Mouse (Mus musculus) midbrain, embryonic 16.5 days (tissue): ENCODE measurements around the gene B3galt4. TPM values are rescaled to one million over a fixed set of nuclear protein-coding genes. Genes with fewer than 3 reads are reported as not detected.
"Not testable (repeated sequence)": the region's sequence is repeated elsewhere in the genome, so short reads cannot be mapped to it uniquely, and the experiment has no call there.

Experiments
- ATAC-seq: fragments of 200-750 bp; cut with Nextera tagmentation; 2 replicates; pipeline ENCODE4 v1.8.0; 2017; ENCODE audit warnings: moderate TSS enrichment
- H3K27ac ChIP-seq: fragments of 300-500 bp; sonication (generic); 2 replicates; pipeline ENCODE4 v1.5.1; 2014; ENCODE audit warnings: mild to moderate bottlenecking, low read length, mixed read lengths
- H3K27me3 ChIP-seq: fragments of 300-500 bp; sonication (generic); 2 replicates; pipeline ENCODE4 v1.6.1; 2014; ENCODE audit warnings: low read depth, low read length, mixed read lengths; ENCODE audit not compliant: control insufficient read depth, insufficient read depth
- H3K36me3 ChIP-seq: fragments of 300-500 bp; sonication (generic); 2 replicates; pipeline ENCODE4 v1.6.1; 2014; ENCODE audit warnings: mild to moderate bottlenecking, low read length, moderate library complexity, mixed read lengths; ENCODE audit not compliant: control insufficient read depth, insufficient read depth
- H3K4me1 ChIP-seq: fragments of 300-500 bp; sonication (generic); 2 replicates; pipeline ENCODE4 v1.6.1; 2014; ENCODE audit warnings: mild to moderate bottlenecking, low read length, mixed read lengths; ENCODE audit not compliant: control insufficient read depth, insufficient read depth
- H3K4me2 ChIP-seq: fragments of 300-500 bp; sonication (generic); 2 replicates; pipeline ENCODE4 v1.6.1; 2014; ENCODE audit warnings: mild to moderate bottlenecking, low read length, mixed read lengths
- H3K4me3 ChIP-seq: fragments of 300-500 bp; sonication (generic); 2 replicates; pipeline ENCODE4 v1.5.1; 2014; ENCODE audit warnings: low read depth, mild to moderate bottlenecking, low read length, moderate library complexity, mixed read lengths
- H3K9ac ChIP-seq: fragments of 300-500 bp; sonication (generic); 2 replicates; pipeline ENCODE4 v1.6.1; 2014; ENCODE audit warnings: low read depth, low read length, mixed read lengths
- H3K9me3 ChIP-seq: fragments of 300-500 bp; sonication (generic); replicated peaks from 2 replicates; pipeline ENCODE4 v1.6.1; 2014; ENCODE audit warnings: mild to moderate bottlenecking, low read length, mixed read lengths; ENCODE audit not compliant: control insufficient read depth, poor library complexity, severe bottlenecking
- whole genome bisulfite sequencing: fragments of 180-500 bp; shearing (Covaris S2); extraction: QIAGEN DNeasy Blood & Tissue Kit; methylation state at CpG from one replicate; pipeline ENCODE4 v1.1.7; 2014; 5-methylcytosine and 5-hydroxymethylcytosine counted together
- polyA plus RNA-seq: library from polyadenylated mRNA; unstranded; fragments of >200 nt; fragmentation: Nextera tagmentation; extraction: Ambion mirVana; gene quantifications from 2 replicates; pipeline ENCODE4 v1.2.1, GENCODE M21; 2015

B3galt4 gene
- polyA plus RNA-seq, 1 experiment from 2014 or later, result 16.6 TPM

- peaks cover 15% of the 10 kb centered on the region for H3K36me3 ChIP-seq
- WGBS, result under 1% methylated on average over 44 of the region's 44 CpGs
- H3K9ac ChIP-seq, result peak overlapping the region; percentile 78
- H3K27ac ChIP-seq, result peak overlapping the region; percentile 83
- ATAC-seq, result peak; percentile 12
- H3K9me3 ChIP-seq, result no peaks in the 10 kb centered on the region
- H3K4me2 ChIP-seq, result peak overlapping the region; percentile 89
- H3K4me3 ChIP-seq, result peak overlapping the region; percentile 83
- no peaks in the 10 kb centered on the region for H3K27me3 ChIP-seq
- peaks cover 13% of the 10 kb centered on the region for H3K4me1 ChIP-seq
These were observed 42.8 kb downstream of the B3galt4 start for GRCm38 (mm10) chr17:33908331-33909076.

GRCm38 (mm10) chr17:33904835-33905234 is 46.5 kb downstream of the B3galt4 start, which contains the start of gene Platr17:
Platr17 (plus strand) TSS chr17:33905135.
- WGBS, result 30% methylated on average over 3 of the region's 4 CpGs

GRCm38 (mm10) chr17:33903911-33904651 is 47.2 kb downstream of the B3galt4 start:
- H3K36me3 ChIP-seq, H3K27me3 ChIP-seq, H3K9me3 ChIP-seq, H3K4me1 ChIP-seq, H3K4me3 ChIP-seq, H3K4me2 ChIP-seq, H3K27ac ChIP-seq, ATAC-seq, H3K9ac ChIP-seq: not testable (repeated sequence)
- WGBS, result 74% methylated on average over 6 of the region's 6 CpGs

More at GRCm38 (mm10) chr17:33904835-33905234, 46.5 kb downstream of the B3galt4 start, which contains the start of gene Platr17:
- not testable (repeated sequence) for H3K4me2 ChIP-seq, H3K27me3 ChIP-seq, H3K36me3 ChIP-seq, H3K9me3 ChIP-seq, ATAC-seq, H3K27ac ChIP-seq, H3K9ac ChIP-seq, H3K4me1 ChIP-seq, H3K4me3 ChIP-seq

GRCm38 (mm10) chr17:33902491-33902890 is 48.8 kb downstream of the B3galt4 start:
- ATAC-seq, result no peak
- WGBS, result 88% methylated on average over 7 of the region's 7 CpGs
- Histone ChIP-seq H3K4me3 (no peak overlapping the region), H3K9me3 (no peaks in the 10 kb centered on the region), H3K4me2 (no peak overlapping the region), H3K27ac (no peak overlapping the region), H3K36me3 (no peaks in the 10 kb centered on the region), H3K27me3 (no peaks in the 10 kb centered on the region), H3K9ac (no peak overlapping the region), H3K4me1 (no peaks in the 10 kb centered on the region)

GRCm38 (mm10) chr17:33902079-33902478 is 49.2 kb downstream of the B3galt4 start:
- Histone ChIP-seq H3K9ac (no peak overlapping the region), H3K4me2 (no peak overlapping the region), H3K4me3 (no peak overlapping the region), H3K4me1 (no peaks in the 10 kb centered on the region), H3K9me3 (no peaks in the 10 kb centered on the region), H3K27ac (no peak overlapping the region), H3K36me3 (no peaks in the 10 kb centered on the region), H3K27me3 (no peaks in the 10 kb centered on the region)
- 80% methylated on average over 4 of the region's 4 CpGs for WGBS
- no peak for ATAC-seq

- Histone ChIP-seq H3K9ac (no peak overlapping the region), H3K27me3 (no peaks in the 10 kb centered on the region), H3K4me1 (no peaks in the 10 kb centered on the region), H3K4me2 (no peak overlapping the region), H3K4me3 (no peak overlapping the region), H3K27ac (no peak overlapping the region), H3K36me3 (no peaks in the 10 kb centered on the region), H3K9me3 (no peaks in the 10 kb centered on the region)
- WGBS, result 82% methylated on average over 4 of the region's 4 CpGs
- ATAC-seq, result no peak
These were observed 49.6 kb downstream of the B3galt4 start for GRCm38 (mm10) chr17:33901653-33902052.

GRCm38 (mm10) chr17:33900989-33901314 is 50.3 kb downstream of the B3galt4 start:
- Histone ChIP-seq H3K4me3 (no peak overlapping the region), H3K9ac (no peak overlapping the region), H3K4me2 (no peak overlapping the region), H3K27ac (no peak overlapping the region), H3K4me1 (no peaks in the 10 kb centered on the region), H3K36me3 (no peaks in the 10 kb centered on the region), H3K9me3 (no peaks in the 10 kb centered on the region), H3K27me3 (no peaks in the 10 kb centered on the region)
- no peak for ATAC-seq
- 88% methylated on average over 4 of the region's 4 CpGs for WGBS

GRCm38 (mm10) chr17:33900281-33900988 is 50.9 kb downstream of the B3galt4 start:
- Histone ChIP-seq H3K36me3 (no peaks in the 10 kb centered on the region), H3K9me3 (no peaks in the 10 kb centered on the region), H3K27ac (no peak overlapping the region), H3K27me3 (no peaks in the 10 kb centered on the region), H3K4me2 (no peak overlapping the region), H3K4me3 (no peak overlapping the region), H3K4me1 (no peaks in the 10 kb centered on the region), H3K9ac (no peak overlapping the region)
- no peak for ATAC-seq
- 74% methylated on average over 7 of the region's 7 CpGs for WGBS
